ENCODE assay signal across 26 mouse cellular contexts in the genomic region with DNA sequence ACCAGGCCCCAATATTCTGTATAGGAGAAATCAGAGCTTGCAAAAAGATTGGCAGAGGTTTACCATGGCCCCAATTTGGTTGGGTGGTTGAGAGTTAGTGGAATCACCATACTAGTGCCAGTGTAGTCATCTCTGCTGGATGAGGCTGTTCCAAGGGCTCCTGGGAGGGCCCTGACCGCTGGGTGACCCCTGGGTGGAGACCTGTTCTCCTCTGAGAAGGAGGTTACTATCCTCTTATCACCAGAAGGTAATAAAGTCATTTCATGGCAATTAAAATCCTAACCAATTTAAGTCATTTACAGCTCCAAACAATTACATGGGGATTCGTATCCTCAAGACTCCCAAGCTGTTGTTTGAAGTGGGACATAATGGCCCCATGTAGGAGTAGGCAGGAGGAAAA. TPM values are rescaled to one million over a fixed set of nuclear protein-coding genes. Genes with fewer than 3 reads are reported as not detected.
DNase-seq lines count a peak whose midpoint lies in the region; ATAC-seq and TF ChIP-seq lines count a peak whose summit lies in the region.
"Had no signal": no experiment of that assay in that cellular context is flagged by ENCODE, and none has a peak within 500 bp of the region (broad histone marks: within the 10 kb centered on the region; RNA-seq: fewer than 3 reads in every experiment).

No protein-coding gene starts in this region.

- H3K36me3 ChIP-seq in intestine, embryonic 15.5 days, result no peaks in the 10 kb centered on the region
- H3K36me3 ChIP-seq in intestine, postnatal 0 days (ENCODE audit: control insufficient read depth, insufficient read depth), result peaks cover 8% of the 10 kb centered on the region
- peaks cover 26% of the 10 kb centered on the region for H3K36me3 ChIP-seq in small intestine, adult 2 months (ENCODE audit: control insufficient read depth, insufficient read depth, low read length)
- H3K36me3 ChIP-seq in forebrain, embryonic 12.5 days (replicated peaks), result no peaks in the 10 kb centered on the region
- H3K36me3 ChIP-seq: embryonic facial prominence, embryonic 10.5 days; embryonic facial prominence, embryonic 12.5 days; G1E had no signal

- no peak overlapping the region for H3K9ac ChIP-seq in intestine, embryonic 15.5 days
- no peak overlapping the region for H3K9ac ChIP-seq in intestine, postnatal 0 days (ENCODE audit: low read depth, low read length)
- H3K9ac ChIP-seq in forebrain, embryonic 12.5 days, result no peak overlapping the region
- H3K9ac ChIP-seq: embryonic facial prominence, embryonic 12.5 days had no signal

- no peak for TF ChIP-seq POLR2A in small intestine, adult 2 months (IDR thresholded peaks at IDR 0.05; ENCODE audit: low read depth, low read length)

- no peaks in the 10 kb centered on the region for H3K9me3 ChIP-seq in intestine, embryonic 15.5 days
- H3K9me3 ChIP-seq in intestine, postnatal 0 days (ENCODE audit: control insufficient read depth), result no peaks in the 10 kb centered on the region
- H3K9me3 ChIP-seq in forebrain, embryonic 12.5 days, result no peaks in the 10 kb centered on the region
- H3K9me3 ChIP-seq: embryonic facial prominence, embryonic 10.5 days; embryonic facial prominence, embryonic 12.5 days; G1E had no signal

- H3K27ac ChIP-seq in intestine, embryonic 15.5 days, result no peak overlapping the region
- peak overlapping the region; percentile 50; the same call in 1 of the 2 replicates for H3K27ac ChIP-seq in intestine, postnatal 0 days (ENCODE audit: low read depth, low read length)
- H3K27ac ChIP-seq in small intestine, adult 2 months (ENCODE audit: insufficient read depth, low read depth, low read length), result peak overlapping the region; percentile 34; the same call in 1 of the 2 replicates
- H3K27ac ChIP-seq in forebrain, embryonic 12.5 days, result no peak overlapping the region
- H3K27ac ChIP-seq: embryonic facial prominence, embryonic 10.5 days; embryonic facial prominence, embryonic 12.5 days had no signal

- H3K27me3 ChIP-seq in intestine, embryonic 15.5 days (replicated peaks), result no peaks in the 10 kb centered on the region
- no peaks in the 10 kb centered on the region for H3K27me3 ChIP-seq in intestine, postnatal 0 days (replicated peaks; ENCODE audit: control insufficient read depth, insufficient read depth, low read length)
- no peaks in the 10 kb centered on the region for H3K27me3 ChIP-seq in small intestine, adult 2 months (ENCODE audit: control insufficient read depth, insufficient read depth, low read length)
- H3K27me3 ChIP-seq in forebrain, embryonic 12.5 days, result no peaks in the 10 kb centered on the region
- H3K27me3 ChIP-seq: embryonic facial prominence, embryonic 12.5 days had no signal

- no peak overlapping the region for H3K4me3 ChIP-seq in intestine, embryonic 15.5 days (replicated peaks)
- no peak overlapping the region for H3K4me3 ChIP-seq in intestine, postnatal 0 days (ENCODE audit: low read depth, low read length)
- no peak overlapping the region for H3K4me3 ChIP-seq in small intestine, adult 2 months (ENCODE audit: low read depth, low read length)
- H3K4me3 ChIP-seq in forebrain, embryonic 12.5 days (replicated peaks), result no peak overlapping the region
- H3K4me3 ChIP-seq: embryonic facial prominence, embryonic 10.5 days; embryonic facial prominence, embryonic 12.5 days had no signal

- no peak overlapping the region for H3K4me2 ChIP-seq in intestine, embryonic 15.5 days (replicated peaks)
- no peak overlapping the region for H3K4me2 ChIP-seq in intestine, postnatal 0 days (replicated peaks; ENCODE audit: low read depth)
- H3K4me2 ChIP-seq in forebrain, embryonic 12.5 days, result no peak overlapping the region
- H3K4me2 ChIP-seq: embryonic facial prominence, embryonic 12.5 days had no signal

- 7% methylated on average over 2 of the region's 2 CpGs for WGBS in intestine, embryonic 15.5 days
- 9% methylated on average over 2 of the region's 2 CpGs for WGBS in intestine, postnatal 0 days
- 7% methylated on average over 2 of the region's 2 CpGs for WGBS in small intestine, adult 2 months
- 59% methylated on average over 2 of the region's 2 CpGs for WGBS in forebrain, embryonic 12.5 days

- ATAC-seq in intestine, embryonic 15.5 days, result peak; percentile 84
- peak; percentile 76 for ATAC-seq in intestine, postnatal 0 days
- ATAC-seq in forebrain, embryonic 12.5 days (ENCODE audit: low FRiP score), result no peak
- ATAC-seq: CD4-positive, CD25-positive, alpha-beta regulatory T cell, adult 4 months; forebrain, embryonic 14.5 days; forebrain, embryonic 16.5 days had no signal

- H3K4me1 ChIP-seq in intestine, embryonic 15.5 days (replicated peaks), result peaks cover 4% of the 10 kb centered on the region
- H3K4me1 ChIP-seq in intestine, postnatal 0 days (replicated peaks; ENCODE audit: control insufficient read depth, insufficient read depth, low read length), result peaks cover 12% of the 10 kb centered on the region
- H3K4me1 ChIP-seq in small intestine, adult 2 months (ENCODE audit: control insufficient read depth, insufficient read depth, insufficient read length, low read length), result peaks cover 46% of the 10 kb centered on the region
- no peaks in the 10 kb centered on the region for H3K4me1 ChIP-seq in forebrain, embryonic 12.5 days
- H3K4me1 ChIP-seq: embryonic facial prominence, embryonic 10.5 days; embryonic facial prominence, embryonic 12.5 days had no signal

- peak; percentile 32 for DNase-seq in MN1 (ENCODE audit: low spot score)
- DNase-seq in spleen, postnatal 10 days (ENCODE audit: low spot score in 2 of 2), result no peak
- no peak for DNase-seq in kidney, postnatal 36 days
- DNase-seq: adrenal gland, adult 2 months; adrenal gland, postnatal 10 days; adrenal gland, postnatal 25 days; B cell, adult 2 months; cerebellum, adult 11 months; cerebellum, adult 18-20 months; cerebellum, adult 8-10 months; cerebellum, adult 9-11 months; cerebellum, postnatal 14 days; cerebellum, postnatal 36 days had no signal

- no peak for TF ChIP-seq CTCF in intestine, postnatal 0 days (IDR thresholded peaks at IDR 0.05; ENCODE audit: low read depth)
- no peak for TF ChIP-seq CTCF in small intestine, adult 2 months (IDR thresholded peaks at IDR 0.05; ENCODE audit: extremely low read depth, insufficient read length, insufficient replicate concordance, low read depth, low read length)

RNA-seq across cellular contexts. Expression of gene Isx, which starts 24.3 kb away (rescaled TPM):
- 76.3 and 79.9 TPM in 2 replicates for polyA plus RNA-seq in intestine, embryonic 15.5 days (2015; fragmentation: Nextera tagmentation; extraction: Ambion mirVana)
- 69.9 and 77.0 TPM in 2 replicates for polyA plus RNA-seq in intestine, postnatal 0 days (2015; fragmentation: Nextera tagmentation; extraction: Ambion mirVana)
- polyA plus RNA-seq in small intestine, adult 2 months (2012; rRNA removed), result 59.6 and 144 TPM in 2 replicates
- not detected in 2 replicates for polyA plus RNA-seq in forebrain, embryonic 12.5 days (2016; fragmentation: Nextera tagmentation; extraction: Ambion mirVana)
- polyA plus RNA-seq: adrenal gland, adult 2 months; brain, embryonic 14.5 days; CD4-positive, CD25-positive, alpha-beta regulatory T cell, adult 4 months; embryonic facial prominence, embryonic 10.5 days; embryonic facial prominence, embryonic 12.5 days; embryonic facial prominence, embryonic 14.5 days; forebrain, embryonic 11.5 days; forebrain, embryonic 14.5 days; forebrain, embryonic 16.5 days; G1E had no signal

Comparison
In these comparisons a context has a peak if more than half of its experiments do, and no peak if none do; other contexts are left out.
1. H3K27ac ChIP-seq: peak in intestine, postnatal 0 days (single experiment) and small intestine, adult 2 months (single experiment); none in intestine, embryonic 15.5 days (single experiment) and forebrain, embryonic 12.5 days (single experiment).
2. RNA of gene Isx, which starts 24.3 kb away (polyA plus RNA-seq): 59.6 to 144 TPM in small intestine, adult 2 months, 76.3 to 79.9 TPM in intestine, embryonic 15.5 days and 69.9 to 77.0 TPM in intestine, postnatal 0 days; not detected in forebrain, embryonic 12.5 days; every median in the first group is over 10 times any median in the second.